Mouse (Mus musculus) hindbrain, embryonic 10.5 days (tissue): ENCODE results near the gene Stmn1. TPM values are rescaled to one million over a fixed set of nuclear protein-coding genes. Genes with fewer than 3 reads are reported as not detected.
"Not testable (repeated sequence)": the region's sequence is repeated elsewhere in the genome, so short reads cannot be mapped to it uniquely, and the experiment has no call there.

Experiments used
- DNase-seq: peaks from one replicate; pipeline ENCODE4 v3.0.0-alpha.2; 2017; ENCODE audit warnings: low spot score
- H3K27ac ChIP-seq: fragments of 300-500 bp; sonication (generic); 2 replicates; pipeline ENCODE4 v1.5.1; 2016; ENCODE audit warnings: mild to moderate bottlenecking, moderate library complexity
- H3K27me3 ChIP-seq: fragments of 300-500 bp; sonication (generic); 2 replicates; pipeline ENCODE4 v1.6.1; 2016; ENCODE audit warnings: mild to moderate bottlenecking; ENCODE audit not compliant: poor library complexity, insufficient read depth, severe bottlenecking
- H3K36me3 ChIP-seq: fragments of 300-500 bp; sonication (generic); 2 replicates; pipeline ENCODE4 v1.6.1; 2016; ENCODE audit warnings: mild to moderate bottlenecking, moderate library complexity
- H3K4me1 ChIP-seq: fragments of 300-500 bp; sonication (generic); replicated peaks from 2 replicates; pipeline ENCODE4 v1.6.1; 2016; ENCODE audit warnings: mild to moderate bottlenecking
- H3K4me3 ChIP-seq: fragments of 300-500 bp; sonication (generic); 2 replicates; pipeline ENCODE4 v1.5.1; 2016; ENCODE audit warnings: mild to moderate bottlenecking, moderate library complexity
- H3K9me3 ChIP-seq: fragments of 300-500 bp; sonication (generic); 2 replicates; pipeline ENCODE4 v1.6.1; 2016; ENCODE audit warnings: mild to moderate bottlenecking, moderate library complexity
- WGBS: fragments of 180-500 bp; shearing (Covaris S2); methylation state at CpG from one replicate; pipeline ENCODE4 v1.1.7; 2016; 5-methylcytosine and 5-hydroxymethylcytosine counted together
- polyA plus RNA-seq: library from polyadenylated mRNA; unstranded; fragments of >200 nt; fragmentation: Nextera tagmentation; extraction: Ambion mirVana; gene quantifications from 2 replicates; pipeline ENCODE4 v1.2.1, GENCODE M21; 2016

The Stmn1 gene
- polyA plus RNA-seq, 1 experiment from 2014 or later: 3,914 TPM

DNA sequence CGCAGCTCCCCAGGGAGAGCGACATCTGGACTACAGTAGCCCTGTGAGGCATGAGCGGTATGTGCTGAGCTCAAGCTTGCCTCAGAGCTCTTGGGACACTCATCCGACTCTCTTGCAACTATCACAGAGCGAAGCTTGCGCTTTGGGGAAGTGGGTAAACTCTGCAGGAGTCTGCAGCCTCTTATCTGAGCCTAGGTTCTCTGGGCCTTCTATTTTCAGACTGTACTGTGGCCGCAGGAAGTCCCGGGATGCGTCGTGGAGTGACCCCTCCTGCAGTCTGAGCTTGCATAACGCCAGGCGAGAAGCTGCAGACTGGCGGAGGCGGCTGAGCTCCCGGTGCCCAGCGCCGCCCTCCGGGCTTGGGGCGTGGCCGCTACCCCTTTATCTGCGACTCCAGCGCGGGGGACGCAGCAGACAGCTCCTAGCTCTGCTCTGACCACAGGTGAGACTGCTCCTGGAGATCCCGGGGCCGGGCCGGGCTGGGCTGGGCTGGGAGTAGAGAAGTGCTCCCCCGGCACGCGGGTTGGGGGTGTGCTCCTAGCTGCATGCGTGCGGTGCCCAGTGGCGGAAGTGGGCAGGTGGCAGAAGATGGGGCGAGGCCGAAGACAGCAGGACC, 28.6 kb downstream of the Stmn1 start, which contains the start of gene Paqr7:
TSS of gene Paqr7 (plus strand) at position 103 of the 616 bp plus-strand sequence.
- Histone ChIP-seq H3K27me3 (peaks cover 29% of the 10 kb centered on the region), H3K36me3 (no peaks in the 10 kb centered on the region), H3K4me1 (peaks cover 36% of the 10 kb centered on the region), H3K9me3 (no peaks in the 10 kb centered on the region; the same call in 1 of the 2 replicates), H3K27ac (peak within 1 kb of the TSS; percentile 83), H3K4me3 (peak within 1 kb of the TSS; percentile 61)
- DNase-seq: peak; percentile 60
- 2% methylated on average over 35 of the region's 35 CpGs for WGBS

DNA sequence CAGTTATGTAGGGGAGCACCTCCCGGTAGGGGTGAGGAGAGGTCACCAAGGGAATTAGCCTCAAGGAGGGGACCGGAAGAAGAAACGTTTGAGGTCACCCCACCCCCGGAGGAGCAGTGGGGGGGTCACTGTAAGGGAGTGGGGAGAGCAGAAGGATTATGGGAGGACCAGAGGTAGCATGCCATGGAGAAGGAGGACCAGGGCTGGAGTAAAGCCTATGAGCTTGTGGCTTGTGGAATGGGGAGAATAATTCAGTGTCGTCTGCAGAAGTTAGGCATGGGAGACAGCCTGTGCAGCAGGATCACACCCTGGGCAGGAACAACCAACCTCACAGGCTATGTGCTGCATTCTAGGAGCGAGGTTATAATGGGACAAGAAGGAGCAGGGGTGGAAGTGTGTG, 29.1 kb downstream of the Stmn1 start:
- Histone ChIP-seq H3K4me3 (peak overlapping the region; percentile 61), H3K36me3 (no peaks in the 10 kb centered on the region), H3K4me1 (peaks cover 33% of the 10 kb centered on the region), H3K27me3 (peaks cover 29% of the 10 kb centered on the region), H3K27ac (peak overlapping the region; percentile 83), H3K9me3 (no peaks in the 10 kb centered on the region; the same call in 1 of the 2 replicates)
- WGBS: 11% methylated on average over 6 of the region's 6 CpGs
- no peak for DNase-seq

GRCm38 (mm10) chr4:134497986-134498731, 30.0 kb downstream of the Stmn1 start:
- WGBS: 77% methylated on average over 12 of the region's 12 CpGs
- DNase-seq: no peak
- no peak overlapping the region for H3K27ac ChIP-seq
- H3K4me1 ChIP-seq: peaks cover 32% of the 10 kb centered on the region
- no peaks in the 10 kb centered on the region for H3K36me3 ChIP-seq
- H3K4me3 ChIP-seq: no peak overlapping the region
- no peaks in the 10 kb centered on the region; the same call in 1 of the 2 replicates for H3K9me3 ChIP-seq
- H3K27me3 ChIP-seq: peaks cover 29% of the 10 kb centered on the region

- not testable (repeated sequence) for H3K9me3 ChIP-seq, DNase-seq, H3K36me3 ChIP-seq, H3K4me3 ChIP-seq, H3K27ac ChIP-seq
- WGBS: 88% methylated on average over 6 of the region's 6 CpGs
- Histone ChIP-seq H3K4me1 (peaks cover 32% of the 10 kb centered on the region), H3K27me3 (peaks cover 29% of the 10 kb centered on the region)
Measured at GRCm38 (mm10) chr4:134498983-134499382, 30.9 kb downstream of the Stmn1 start.

DNA sequence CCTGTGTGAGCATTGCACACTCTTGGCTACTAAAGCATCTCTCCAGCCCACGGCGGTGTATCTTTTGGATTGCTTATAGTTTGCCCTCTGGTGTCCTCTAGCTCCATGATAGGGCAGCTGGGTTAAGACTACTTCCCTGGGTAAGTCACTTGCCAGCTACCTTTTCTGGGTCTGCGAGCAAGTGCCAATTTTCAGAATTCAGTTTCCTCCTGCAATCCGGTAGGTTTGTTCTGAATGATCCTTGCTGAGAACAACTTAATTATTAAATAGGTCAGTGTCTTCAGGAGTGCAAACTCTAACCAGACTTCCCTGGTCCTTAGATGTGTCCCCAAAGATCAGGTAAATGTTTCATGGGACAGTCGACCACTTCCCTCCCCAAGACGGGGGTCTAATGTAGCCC, 33.0 kb downstream of the Stmn1 start:
- DNase-seq: no peak
- Histone ChIP-seq H3K4me1 (peaks cover 17% of the 10 kb centered on the region), H3K27ac (no peak overlapping the region), H3K4me3 (no peak overlapping the region), H3K9me3 (no peaks in the 10 kb centered on the region; the same call in 1 of the 2 replicates), H3K36me3 (no peaks in the 10 kb centered on the region), H3K27me3 (peaks cover 21% of the 10 kb centered on the region)
- WGBS: 94% methylated on average over 6 of the region's 6 CpGs

DNA sequence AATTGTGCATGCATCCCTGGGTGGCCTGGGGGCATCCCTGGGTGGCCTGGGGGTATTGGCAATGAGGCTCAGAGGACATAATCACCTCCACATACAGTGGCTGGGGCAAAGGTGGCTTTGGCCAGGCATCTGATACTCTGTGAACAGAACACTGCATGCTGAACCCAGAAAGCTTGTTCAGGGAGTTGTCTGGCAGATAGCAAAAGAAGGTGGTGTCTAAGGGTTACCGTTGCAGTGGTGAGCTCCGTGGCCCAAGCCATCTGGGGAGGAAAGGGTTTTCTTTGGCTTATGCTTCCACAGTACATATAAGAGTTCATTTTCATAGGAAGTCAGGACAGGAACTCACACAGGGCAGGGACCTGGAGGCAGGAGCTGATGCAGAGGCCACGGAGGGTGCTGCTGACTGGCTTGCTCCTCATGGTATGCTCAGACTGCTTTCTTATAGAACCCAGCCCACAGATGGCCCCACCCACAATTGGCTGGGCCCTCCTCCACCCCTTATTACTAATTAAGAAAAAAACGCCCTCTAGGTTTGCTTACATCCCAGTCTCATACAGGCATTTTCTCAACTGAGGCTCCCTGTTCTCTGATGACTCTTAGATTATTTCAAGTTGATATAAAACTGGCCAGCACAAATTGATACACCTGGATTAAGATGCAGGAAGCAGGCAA, 35.7 kb downstream of the Stmn1 start:
- H3K36me3 ChIP-seq: peaks cover 4% of the 10 kb centered on the region; the same call in 1 of the 2 replicates

DNA sequence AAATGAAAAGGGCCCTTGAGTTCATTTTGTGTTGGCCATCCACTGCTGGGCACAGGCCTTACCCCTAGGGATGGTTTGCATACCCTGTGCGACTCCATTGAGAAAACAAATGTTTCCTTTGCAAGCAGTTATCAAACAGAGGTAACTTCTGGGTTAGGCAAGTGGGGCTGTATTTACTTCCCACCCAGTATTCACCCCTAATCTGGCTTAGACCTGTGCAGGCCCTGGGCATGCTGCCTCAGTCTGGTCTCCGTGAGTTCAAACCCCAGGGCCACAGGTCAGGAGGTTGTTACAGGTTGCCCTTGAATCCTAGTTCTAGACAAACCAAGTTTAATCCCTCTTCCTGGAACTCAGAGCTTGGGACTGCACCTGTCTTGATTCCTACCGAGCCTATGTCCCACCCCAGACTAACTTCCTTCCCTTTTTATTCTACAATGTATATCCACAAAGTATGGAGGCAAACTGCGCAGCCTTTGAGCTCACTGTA, 37.2 kb downstream of the Stmn1 start:
- H3K4me1 ChIP-seq: 0 out of 2 replicates have a peak, but pooled peaks cover 6% of the 10 kb centered on the region
- peaks cover 4% of the 10 kb centered on the region; the same call in 1 of the 2 replicates for H3K36me3 ChIP-seq
- no peaks in the 10 kb centered on the region for H3K27me3 ChIP-seq
- no peak for DNase-seq
- no peak overlapping the region for H3K27ac ChIP-seq
- H3K9me3 ChIP-seq: no peaks in the 10 kb centered on the region
- no peak overlapping the region for H3K4me3 ChIP-seq
- WGBS: 89% methylated on average over 4 of the region's 4 CpGs

More for the DNA sequence above, 35.7 kb downstream of the Stmn1 start:
- Histone ChIP-seq H3K4me3 (no peak overlapping the region), H3K27me3 (0 out of 2 replicates have a peak, but pooled peaks cover under 1% of the 10 kb centered on the region), H3K9me3 (no peaks in the 10 kb centered on the region; the same call in 1 of the 2 replicates), H3K4me1 (0 out of 2 replicates have a peak, but pooled peaks cover 4% of the 10 kb centered on the region), H3K27ac (no peak overlapping the region)
- WGBS: 78% methylated on average over 4 of the region's 4 CpGs
- DNase-seq: no peak

DNA sequence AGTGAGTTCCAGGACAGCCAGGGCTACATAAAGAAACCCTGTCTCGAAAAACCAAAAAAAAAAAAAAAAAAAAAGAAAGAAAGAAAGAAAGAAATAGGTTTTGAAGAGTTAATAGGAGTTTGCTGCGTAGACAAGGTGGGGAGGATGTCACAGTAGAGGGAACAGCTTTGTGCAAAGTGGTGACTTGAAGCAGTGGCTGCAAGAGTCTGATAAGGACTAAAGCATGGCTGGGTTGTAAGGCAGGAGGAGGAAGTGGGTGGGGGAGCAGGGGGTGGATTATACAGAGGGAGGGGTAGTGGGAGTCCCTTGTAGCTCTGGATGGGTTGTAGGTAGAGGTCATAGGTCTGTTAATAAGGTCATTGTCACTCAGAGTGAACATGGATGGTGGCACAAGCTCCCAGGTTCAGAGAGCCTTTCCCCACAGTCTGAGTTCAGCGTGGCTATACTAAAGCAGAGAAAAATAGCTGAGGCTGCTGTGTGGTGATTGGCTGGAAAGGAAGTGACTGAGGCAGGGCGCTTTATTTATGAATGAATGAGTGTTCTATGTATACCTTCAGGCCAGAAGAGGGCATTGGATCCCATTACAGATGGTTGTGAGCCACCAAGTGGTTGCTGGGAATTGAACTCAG, 38.0 kb downstream of the Stmn1 start:
- Histone ChIP-seq H3K9me3 (no peaks in the 10 kb centered on the region), H3K27me3 (no peaks in the 10 kb centered on the region), H3K36me3 (peaks cover 4% of the 10 kb centered on the region; the same call in 1 of the 2 replicates), H3K4me3 (no peak overlapping the region), H3K27ac (peak overlapping the region; percentile 40; the same call in 1 of the 2 replicates), H3K4me1 (peaks cover 12% of the 10 kb centered on the region)
- WGBS: 80% methylated on average over 3 of the region's 4 CpGs
- DNase-seq: no peak

GRCm38 (mm10) chr4:134506713-134507112, 38.6 kb downstream of the Stmn1 start:
- peaks cover 4% of the 10 kb centered on the region; the same call in 1 of the 2 replicates for H3K36me3 ChIP-seq
- no peaks in the 10 kb centered on the region for H3K9me3 ChIP-seq
- H3K27me3 ChIP-seq: no peaks in the 10 kb centered on the region
- DNase-seq: no peak
- no peak overlapping the region for H3K27ac ChIP-seq
- 91% methylated on average over 19 of the region's 19 CpGs for WGBS
- H3K4me3 ChIP-seq: no peak overlapping the region
- peaks cover 18% of the 10 kb centered on the region for H3K4me1 ChIP-seq

GRCm38 (mm10) chr4:134510396-134510795, 42.3 kb downstream of the Stmn1 start:
- H3K27me3 ChIP-seq: no peaks in the 10 kb centered on the region
- H3K4me3 ChIP-seq: no peak overlapping the region
- no peak for DNase-seq
- no peaks in the 10 kb centered on the region for H3K9me3 ChIP-seq
- WGBS: 77% methylated on average over 4 of the region's 4 CpGs
- no peak overlapping the region; the same call in 1 of the 2 replicates for H3K27ac ChIP-seq
- H3K4me1 ChIP-seq: peaks cover 38% of the 10 kb centered on the region
- peaks cover 11% of the 10 kb centered on the region for H3K36me3 ChIP-seq

GRCm38 (mm10) chr4:134510845-134511411, 42.8 kb downstream of the Stmn1 start, which contains the start of gene Aunip:
Aunip (plus strand) TSS chr4:134510999.
- Histone ChIP-seq H3K36me3 (peaks cover 11% of the 10 kb centered on the region), H3K27me3 (no peaks in the 10 kb centered on the region), H3K4me1 (peaks cover 41% of the 10 kb centered on the region), H3K9me3 (no peaks in the 10 kb centered on the region), H3K27ac (peak within 1 kb of the TSS; percentile 93), H3K4me3 (peak within 1 kb of the TSS; percentile 65)
- peak; percentile 95 for DNase-seq
- WGBS: under 1% methylated on average over 42 of the region's 42 CpGs

DNA sequence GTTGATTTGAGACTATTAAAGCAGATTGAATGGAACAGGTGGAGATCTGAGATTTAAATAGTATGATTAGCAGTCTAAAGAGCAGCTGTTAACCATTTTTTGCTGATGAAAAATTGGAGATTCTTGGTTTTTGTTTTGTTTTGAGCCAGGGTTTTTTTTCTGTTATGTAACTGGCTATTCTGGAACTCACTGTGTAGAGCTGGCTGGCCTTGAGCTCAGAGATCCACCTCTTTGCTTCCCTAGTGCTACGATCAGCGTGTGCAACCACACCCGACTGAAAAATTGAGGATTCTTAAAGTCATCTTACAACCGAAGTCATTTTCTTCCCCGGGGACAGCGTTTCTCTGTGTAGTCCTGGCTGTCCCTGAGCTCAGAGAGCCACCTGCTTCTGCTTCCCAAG, 43.6 kb downstream of the Stmn1 start:
- Histone ChIP-seq H3K9me3 (no peaks in the 10 kb centered on the region), H3K27ac (peak overlapping the region; percentile 93; the same call in 1 of the 2 replicates), H3K4me3 (peak overlapping the region; percentile 65), H3K36me3 (peaks cover 11% of the 10 kb centered on the region), H3K4me1 (peaks cover 41% of the 10 kb centered on the region), H3K27me3 (no peaks in the 10 kb centered on the region)
- 79% methylated on average over 6 of the region's 6 CpGs for WGBS
- no peak for DNase-seq
